ENCODE assay signal across 9 mouse cellular contexts in genomic region chr12:84173309-84173915, GRCm38 (mm10). TPM values are rescaled to one million over a fixed set of nuclear protein-coding genes. Genes with fewer than 3 reads are reported as not detected.
DNase-seq lines count a peak whose midpoint lies in the region; ATAC-seq lines count a peak whose summit lies in the region.
"Had no signal": no experiment of that assay in that cellular context is flagged by ENCODE, and none has a peak within 500 bp of the region (broad histone marks: within the 10 kb centered on the region; RNA-seq: fewer than 3 reads in every experiment).

No protein-coding gene starts in this region.

- peak overlapping the region; percentile 92; the same call in 1 of the 2 replicates for H3K27ac ChIP-seq in embryonic facial prominence, embryonic 14.5 days (replicated peaks; ENCODE audit: low read depth, low read length)
- no peak overlapping the region for H3K27ac ChIP-seq in embryonic facial prominence, embryonic 10.5 days (replicated peaks)
- peak overlapping the region; percentile 25; the same call in 1 of the 2 replicates for H3K27ac ChIP-seq in kidney, embryonic 16.5 days (ENCODE audit: low read length)
- peak overlapping the region; percentile 97; the same call in 1 of the 2 replicates for H3K27ac ChIP-seq in liver, embryonic 11.5 days (ENCODE audit: low read depth, low read length)
- H3K27ac ChIP-seq: neural tube, embryonic 13.5 days had no signal

- no peak for DNase-seq in embryonic facial prominence, embryonic 14.5 days (ENCODE audit: low spot score)
- no peak for DNase-seq in embryonic facial prominence, embryonic 10.5 days (ENCODE audit: low spot score)
- DNase-seq in kidney, postnatal 36 days, result no peak
- DNase-seq in A20 (ENCODE audit: low read depth, low spot score), result peak; percentile 45
- DNase-seq in liver, embryonic 11.5 days (ENCODE audit: low spot score), result no peak
- DNase-seq in thymus, adult 18-20 months, result no peak
- no peak for DNase-seq in layer of hippocampus, adult 8-10 months (ENCODE audit: low spot score in 2 of 2)

- H3K4me1 ChIP-seq in embryonic facial prominence, embryonic 14.5 days (ENCODE audit: control insufficient read depth, insufficient read depth, low read length), result peaks cover 33% of the 10 kb centered on the region
- H3K4me1 ChIP-seq in embryonic facial prominence, embryonic 10.5 days, result peaks cover 50% of the 10 kb centered on the region
- peaks cover 49% of the 10 kb centered on the region for H3K4me1 ChIP-seq in kidney, embryonic 16.5 days (ENCODE audit: insufficient read depth, low read length)
- peaks cover 48% of the 10 kb centered on the region for H3K4me1 ChIP-seq in liver, embryonic 11.5 days (replicated peaks; ENCODE audit: control insufficient read depth, insufficient read depth, low read length)

- no peaks in the 10 kb centered on the region for H3K27me3 ChIP-seq in embryonic facial prominence, embryonic 14.5 days (replicated peaks; ENCODE audit: control insufficient read depth, insufficient read depth, low read length)
- H3K27me3 ChIP-seq in embryonic facial prominence, embryonic 10.5 days (replicated peaks; ENCODE audit: low read depth, poor library complexity, severe bottlenecking), result no peaks in the 10 kb centered on the region
- H3K27me3 ChIP-seq in kidney, embryonic 16.5 days (ENCODE audit: insufficient read depth, low read length), result no peaks in the 10 kb centered on the region
- H3K27me3 ChIP-seq in liver, embryonic 11.5 days (replicated peaks; ENCODE audit: control insufficient read depth, insufficient read depth, low read length), result no peaks in the 10 kb centered on the region
- H3K27me3 ChIP-seq: neural tube, embryonic 13.5 days had no signal

- peaks cover 44% of the 10 kb centered on the region for H3K36me3 ChIP-seq in embryonic facial prominence, embryonic 14.5 days (ENCODE audit: control insufficient read depth, insufficient read depth, low read length)
- H3K36me3 ChIP-seq in embryonic facial prominence, embryonic 10.5 days (replicated peaks), result peaks cover 57% of the 10 kb centered on the region
- H3K36me3 ChIP-seq in kidney, embryonic 16.5 days (ENCODE audit: insufficient read depth, low read length), result peaks cover 25% of the 10 kb centered on the region
- H3K36me3 ChIP-seq in liver, embryonic 11.5 days (ENCODE audit: control insufficient read depth, insufficient read depth, low read length), result peaks cover 29% of the 10 kb centered on the region

- 83% methylated on average over 13 of the region's 13 CpGs for WGBS in embryonic facial prominence, embryonic 14.5 days
- WGBS in embryonic facial prominence, embryonic 10.5 days, result 92% methylated on average over 13 of the region's 13 CpGs
- WGBS in kidney, embryonic 16.5 days, result 92% methylated on average over 13 of the region's 13 CpGs
- 93% methylated on average over 13 of the region's 13 CpGs for WGBS in liver, embryonic 11.5 days

- H3K4me2 ChIP-seq in embryonic facial prominence, embryonic 14.5 days (ENCODE audit: low read depth, low read length), result no peak overlapping the region
- H3K4me2 ChIP-seq in kidney, embryonic 16.5 days (replicated peaks; ENCODE audit: low read depth, low read length), result no peak overlapping the region
- H3K4me2 ChIP-seq in liver, embryonic 11.5 days, result no peak overlapping the region
- H3K4me2 ChIP-seq: neural tube, embryonic 13.5 days had no signal

- ATAC-seq in embryonic facial prominence, embryonic 14.5 days (ENCODE audit: low read depth), result no peak
- ATAC-seq in kidney, embryonic 16.5 days (ENCODE audit: low FRiP score, low TSS enrichment), result no peak
- ATAC-seq in liver, embryonic 11.5 days (replicated peaks; ENCODE audit: low FRiP score), result no peak

- H3K9me3 ChIP-seq in embryonic facial prominence, embryonic 14.5 days (ENCODE audit: control insufficient read depth, low read length), result no peaks in the 10 kb centered on the region
- H3K9me3 ChIP-seq in embryonic facial prominence, embryonic 10.5 days, result no peaks in the 10 kb centered on the region
- H3K9me3 ChIP-seq in kidney, embryonic 16.5 days (ENCODE audit: low read length), result no peaks in the 10 kb centered on the region
- no peaks in the 10 kb centered on the region for H3K9me3 ChIP-seq in liver, embryonic 11.5 days (ENCODE audit: control insufficient read depth, low read length)
- H3K9me3 ChIP-seq: neural tube, embryonic 13.5 days had no signal

- H3K9ac ChIP-seq in embryonic facial prominence, embryonic 14.5 days (ENCODE audit: low read depth, low read length), result no peak overlapping the region
- no peak overlapping the region for H3K9ac ChIP-seq in kidney, embryonic 16.5 days (replicated peaks; ENCODE audit: low read length)
- no peak overlapping the region for H3K9ac ChIP-seq in liver, embryonic 11.5 days (ENCODE audit: low read depth, low read length)
- H3K9ac ChIP-seq: neural tube, embryonic 13.5 days had no signal

- H3K4me3 ChIP-seq in embryonic facial prominence, embryonic 14.5 days (ENCODE audit: low read depth, low read length), result no peak overlapping the region
- H3K4me3 ChIP-seq in embryonic facial prominence, embryonic 10.5 days, result no peak overlapping the region
- H3K4me3 ChIP-seq in kidney, embryonic 16.5 days (ENCODE audit: low read length), result no peak overlapping the region
- H3K4me3 ChIP-seq in liver, embryonic 11.5 days (ENCODE audit: low read depth, low read length), result no peak overlapping the region
- H3K4me3 ChIP-seq: neural tube, embryonic 13.5 days had no signal

RNA-seq across cellular contexts. Expression of gene Pnma1, which starts 25.1 kb away (rescaled TPM):
- 1.4 TPM in 2 replicates for polyA plus RNA-seq in embryonic facial prominence, embryonic 14.5 days (2014; fragmentation: Nextera tagmentation; extraction: Ambion mirVana)
- polyA plus RNA-seq in embryonic facial prominence, embryonic 10.5 days (2016; fragmentation: Nextera tagmentation; extraction: Ambion mirVana), result 1.3 and 1.6 TPM in 2 replicates
- 1.1 and 1.2 TPM in 2 replicates for polyA plus RNA-seq in kidney, embryonic 16.5 days (2015; fragmentation: Nextera tagmentation; extraction: Ambion mirVana)
- polyA plus RNA-seq in liver, embryonic 11.5 days (2014; fragmentation: Nextera tagmentation; extraction: Ambion mirVana), result 0.27 and 0.53 TPM in 2 replicates
- 1 to 10 TPM; 3.1 to 3.9 (median 3.6) TPM for total RNA-seq in layer of hippocampus, adult 8-10 months (2022)

RNA-seq across cellular contexts. Expression of gene Elmsan1, which starts 45.3 kb away (rescaled TPM):
- polyA plus RNA-seq in embryonic facial prominence, embryonic 14.5 days (2014; fragmentation: Nextera tagmentation; extraction: Ambion mirVana), result 9.4 and 9.8 TPM in 2 replicates
- 7.3 and 8.2 TPM in 2 replicates for polyA plus RNA-seq in embryonic facial prominence, embryonic 10.5 days (2016; fragmentation: Nextera tagmentation; extraction: Ambion mirVana)
- polyA plus RNA-seq in kidney, embryonic 16.5 days (2015; fragmentation: Nextera tagmentation; extraction: Ambion mirVana), result 8.6 and 9.3 TPM in 2 replicates
- 12.6 and 13.4 TPM in 2 replicates for polyA plus RNA-seq in liver, embryonic 11.5 days (2014; fragmentation: Nextera tagmentation; extraction: Ambion mirVana)
- total RNA-seq in layer of hippocampus, adult 8-10 months (2022), result 10 to 100 TPM; 21.6 to 28.5 (median 26.0) TPM

RNA-seq across cellular contexts. Expression of gene Dnal1, which starts 59.2 kb away (rescaled TPM):
- polyA plus RNA-seq in embryonic facial prominence, embryonic 14.5 days (2014; fragmentation: Nextera tagmentation; extraction: Ambion mirVana), result 5.9 and 7.1 TPM in 2 replicates
- polyA plus RNA-seq in embryonic facial prominence, embryonic 10.5 days (2016; fragmentation: Nextera tagmentation; extraction: Ambion mirVana), result 4.1 and 6.7 TPM in 2 replicates
- 4.2 and 4.8 TPM in 2 replicates for polyA plus RNA-seq in kidney, embryonic 16.5 days (2015; fragmentation: Nextera tagmentation; extraction: Ambion mirVana)
- polyA plus RNA-seq in liver, embryonic 11.5 days (2014; fragmentation: Nextera tagmentation; extraction: Ambion mirVana), result 2.0 and 2.3 TPM in 2 replicates
- 10 to 100 TPM; 76.7 to 97.3 (median 85.4) TPM for total RNA-seq in layer of hippocampus, adult 8-10 months (2022)
